Mouse (Mus musculus) G1E (cell line): ENCODE data around the gene Mxra7.

Experiments used
- CTCF ChIP-seq: IDR thresholded peaks from 2 replicates; pipeline ENCODE4 v1.5.1; 2012; ENCODE audit warnings: low read depth, low read length, inconsistent platforms, mixed read lengths
- GATA1 ChIP-seq: IDR thresholded peaks from 2 replicates; pipeline ENCODE4 v1.6.1; 2012; ENCODE audit warnings: borderline replicate concordance, low read length, inconsistent platforms, mixed read lengths
- GATA2 ChIP-seq: IDR thresholded peaks from 2 replicates; pipeline ENCODE4 v1.6.1; 2012; ENCODE audit warnings: low read depth, low read length, inconsistent platforms, borderline replicate concordance
- POLR2AphosphoS5 ChIP-seq: IDR thresholded peaks from 2 replicates; pipeline ENCODE4 v1.6.1; 2012; ENCODE audit warnings: low read depth, low read length, inconsistent platforms; ENCODE audit not compliant: insufficient replicate concordance
- TAL1 ChIP-seq: conservative IDR thresholded peaks from 2 replicates; pipeline ENCODE4 v1.6.1; 2012; ENCODE audit warnings: low read depth, low read length, inconsistent platforms, mixed read lengths

DNA sequence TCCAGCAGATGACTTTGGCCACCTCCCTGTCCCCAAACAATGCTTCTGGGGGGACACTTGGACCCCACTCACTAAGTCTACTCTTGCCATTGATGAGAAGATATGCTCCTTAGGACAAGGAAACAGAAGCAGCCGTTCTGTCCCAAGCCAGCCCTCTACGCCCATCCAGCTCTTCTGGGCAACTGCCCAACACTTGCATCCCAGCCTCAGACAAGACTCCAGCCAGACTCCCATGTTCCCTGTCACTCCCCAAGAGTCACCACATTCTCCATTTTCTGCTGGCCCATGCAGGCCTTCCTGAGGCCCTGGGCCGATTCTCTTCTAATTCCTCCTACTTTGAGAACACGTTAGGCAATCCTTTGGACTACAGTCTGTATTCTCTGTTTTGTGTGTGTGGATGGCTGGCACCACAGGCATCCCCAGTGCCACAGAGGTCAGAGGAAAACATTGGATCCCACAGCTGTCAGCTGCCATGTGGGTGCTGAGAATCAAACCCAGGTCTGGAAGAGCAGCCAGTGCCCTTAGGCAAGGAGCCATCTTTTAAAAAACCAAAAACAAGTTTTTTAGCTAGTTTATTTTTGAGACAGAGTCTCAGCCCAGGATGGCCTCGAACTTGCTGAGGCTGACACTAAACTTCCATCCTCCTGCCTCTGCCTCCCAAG lies 7.8 kb downstream of the Mxra7 start:
- TF ChIP-seq CTCF, result no peak
- TF ChIP-seq GATA1, result no peak
- no peak for TF ChIP-seq TAL1
- no peak for TF ChIP-seq POLR2AphosphoS5
- TF ChIP-seq GATA2, result no peak
